Mouse (Mus musculus): ENCODE measurements around the gene Inhbb. TPM values are rescaled to one million over a fixed set of nuclear protein-coding genes. Genes with fewer than 3 reads are reported as not detected.
A peak's percentile ranks its signal among the peaks of the same experiment; 100 is the strongest.

Inhbb gene
- polyA plus RNA-seq, 1 experiment from 2014 or later = 2.7 TPM

DNA sequence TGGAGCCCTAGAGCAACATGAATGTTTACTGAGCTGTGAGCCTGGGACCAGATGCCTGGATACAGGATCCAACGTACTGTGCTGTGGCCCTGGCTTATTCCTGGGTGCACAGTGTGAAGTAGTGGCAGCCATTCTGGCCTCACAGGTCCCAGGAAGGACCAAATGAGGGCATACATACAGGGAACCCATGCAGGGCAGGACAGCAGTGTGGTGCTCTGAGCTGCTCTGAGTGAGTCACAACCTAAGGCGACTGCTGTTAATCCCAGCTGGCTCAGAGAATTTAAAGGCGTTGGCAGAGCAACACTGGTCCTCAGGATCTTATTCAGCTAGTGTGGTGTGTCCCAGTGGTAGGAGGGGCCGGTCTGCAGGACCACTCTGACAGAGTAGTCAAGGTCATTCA, 31.4 kb downstream of the Inhbb start:
- Histone ChIP-seq H3K27me3 (no peaks in the 10 kb centered on the region), H3K36me3 (no peaks in the 10 kb centered on the region), H3K9me3 (no peaks in the 10 kb centered on the region), H3K9ac (no peak overlapping the region), H3K4me3 (no peak overlapping the region), H3K27ac (peak overlapping the region; percentile 48; the same call in 1 of the 2 replicates), H3K4me1 (replicated peaks) (peaks cover 30% of the 10 kb centered on the region), H3K4me2 (no peak overlapping the region)
- no peak for ATAC-seq (ENCODE audit: low FRiP score)
- 52% methylated on average over 4 of the region's 4 CpGs for WGBS

DNA sequence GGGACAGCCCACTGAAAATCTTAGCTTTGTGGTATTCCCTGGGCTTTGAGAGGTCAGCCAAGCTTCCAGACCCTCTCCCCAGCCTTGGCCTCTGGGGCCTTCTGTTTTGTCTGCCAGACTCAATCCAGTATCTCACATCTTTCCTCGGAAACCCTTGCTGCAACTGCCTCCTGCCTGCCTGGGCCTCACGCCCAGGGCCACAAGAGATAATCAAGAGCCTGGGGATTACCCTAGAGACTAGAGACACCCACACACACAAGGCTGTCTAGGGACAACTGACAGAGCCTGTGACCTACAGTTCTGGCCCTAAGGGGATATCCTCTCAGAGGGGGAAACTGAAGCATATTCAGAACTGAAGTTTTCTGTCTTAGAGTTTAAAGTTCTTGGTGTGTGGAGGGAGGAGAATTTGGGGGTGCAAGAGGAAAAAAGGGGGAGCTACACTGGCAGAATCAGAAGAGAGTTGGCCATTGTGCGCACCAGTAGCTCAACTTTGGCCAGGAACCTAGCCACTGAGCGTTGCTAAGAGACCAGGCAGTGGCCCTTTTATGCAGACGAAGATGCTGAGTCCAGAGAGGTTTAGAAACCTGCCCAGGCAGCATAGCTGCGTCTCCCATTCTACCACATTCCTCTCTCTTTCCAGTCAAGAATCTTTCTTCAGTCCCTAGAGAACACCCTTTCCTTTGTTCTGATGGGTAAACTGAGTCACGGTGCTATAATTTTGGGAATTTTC, 32.1 kb downstream of the Inhbb start:
- ATAC-seq (ENCODE audit: low FRiP score) = no peak
- Histone ChIP-seq H3K4me2 (no peak overlapping the region), H3K27me3 (no peaks in the 10 kb centered on the region), H3K27ac (peak overlapping the region; percentile 72; the same call in 1 of the 2 replicates), H3K9ac (no peak overlapping the region), H3K9me3 (no peaks in the 10 kb centered on the region), H3K4me3 (no peak overlapping the region), H3K4me1 (replicated peaks) (peaks cover 30% of the 10 kb centered on the region), H3K36me3 (no peaks in the 10 kb centered on the region)
- 35% methylated on average over 7 of the region's 7 CpGs for WGBS

DNA sequence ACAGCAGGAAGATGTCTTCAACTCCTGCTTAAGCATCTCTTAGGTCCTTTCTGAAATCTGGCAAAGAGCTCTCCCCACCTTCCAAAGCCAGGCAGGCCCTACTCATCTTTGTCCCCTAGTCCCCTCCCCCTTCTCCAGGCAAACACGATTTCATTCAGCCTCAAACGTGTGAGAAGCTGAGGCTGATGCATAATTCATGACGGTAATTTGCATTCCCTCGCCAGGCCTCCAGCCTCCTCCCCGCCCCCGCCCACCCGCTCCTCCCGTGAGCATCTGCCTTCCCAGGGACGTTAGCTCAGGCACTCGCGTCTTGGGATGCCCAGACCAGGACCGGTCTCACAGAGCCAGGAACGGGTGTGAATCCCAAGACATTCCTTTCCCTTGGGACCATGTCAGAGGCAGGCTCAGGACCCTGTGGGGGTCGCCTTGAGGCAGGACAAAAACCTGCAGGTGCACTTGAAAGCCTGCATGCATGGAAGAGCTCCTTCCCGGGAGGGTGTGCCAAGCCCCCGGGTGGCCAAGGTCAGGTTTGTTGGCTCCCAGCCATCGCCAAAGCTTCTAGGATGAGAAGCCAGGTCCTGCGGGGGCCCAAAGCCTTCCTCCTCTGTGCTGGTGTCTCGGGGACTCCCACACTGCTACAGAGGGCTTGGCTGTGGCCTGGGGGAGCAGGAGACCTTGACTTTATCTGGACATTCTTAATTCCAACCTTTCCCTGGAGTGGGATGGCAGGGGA, 33.2 kb downstream of the Inhbb start:
- WGBS = 4% methylated on average over 19 of the region's 19 CpGs
- peak overlapping the region; percentile 43; the same call in 1 of the 2 replicates for H3K9ac ChIP-seq
- H3K27me3 ChIP-seq = no peaks in the 10 kb centered on the region
- peak; percentile 88 for ATAC-seq (ENCODE audit: low FRiP score)
- H3K4me1 ChIP-seq (replicated peaks) = peaks cover 34% of the 10 kb centered on the region
- peak overlapping the region; percentile 72 for H3K27ac ChIP-seq
- H3K4me2 ChIP-seq = peak overlapping the region; percentile 51
- H3K36me3 ChIP-seq = no peaks in the 10 kb centered on the region
- H3K4me3 ChIP-seq = 0 out of 2 replicates have a peak overlapping the region, but pooled peaks have one; percentile 17
- H3K9me3 ChIP-seq = no peaks in the 10 kb centered on the region

DNA sequence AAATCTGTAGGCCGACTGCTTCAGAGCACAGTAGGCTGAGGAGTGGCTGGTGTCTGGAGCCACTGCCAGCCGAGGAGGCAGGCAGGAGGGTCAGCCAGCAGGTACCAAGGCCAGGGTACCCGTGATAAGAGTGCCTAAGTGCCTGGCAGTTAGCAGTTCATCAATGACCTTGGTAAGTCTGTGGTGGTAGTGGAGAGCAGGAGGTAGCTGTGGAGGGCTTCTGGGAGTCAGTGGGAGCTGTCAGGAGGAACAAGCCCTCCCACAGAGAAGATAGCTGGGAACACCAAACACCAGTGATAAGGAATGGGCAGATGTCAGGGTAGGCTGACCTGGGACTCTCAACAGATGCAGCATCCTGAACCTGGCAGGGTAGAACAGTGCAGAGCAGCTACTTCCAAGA, 35.7 kb downstream of the Inhbb start:
- no peak for ATAC-seq (ENCODE audit: low FRiP score)

DNA sequence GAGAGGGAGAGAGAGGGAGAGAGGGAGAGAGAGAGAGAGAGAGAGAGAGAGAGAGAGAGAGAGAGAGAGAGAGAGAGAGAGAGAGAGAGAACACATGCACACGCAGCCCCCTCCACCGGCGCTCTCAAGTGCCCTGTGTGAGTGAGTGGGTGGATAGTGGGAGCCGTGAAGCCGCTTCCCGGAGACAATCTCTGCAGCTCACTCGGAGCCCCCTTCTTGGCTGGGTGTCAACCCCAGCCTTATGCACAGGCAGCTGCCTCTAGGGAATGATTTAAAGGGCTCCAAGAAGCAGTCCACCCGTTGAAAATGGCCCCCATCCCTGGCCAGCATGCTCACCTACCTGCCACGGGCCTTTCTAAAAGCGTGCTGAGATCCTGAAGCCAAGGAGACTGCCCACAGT, 38.1 kb downstream of the Inhbb start:
- peaks cover 7% of the 10 kb centered on the region for H3K4me1 ChIP-seq (replicated peaks)
- no peak overlapping the region for H3K4me2 ChIP-seq
- H3K27me3 ChIP-seq = no peaks in the 10 kb centered on the region
- H3K9me3 ChIP-seq = no peaks in the 10 kb centered on the region
- H3K36me3 ChIP-seq = no peaks in the 10 kb centered on the region
- H3K9ac ChIP-seq = no peak overlapping the region
- H3K27ac ChIP-seq = no peak overlapping the region
- 70% methylated on average over 10 of the region's 10 CpGs for WGBS
- ATAC-seq (ENCODE audit: low FRiP score) = no peak
- H3K4me3 ChIP-seq = no peak overlapping the region

More for the DNA sequence above, 35.7 kb downstream of the Inhbb start:
- Histone ChIP-seq H3K4me1 (replicated peaks) (peaks cover 30% of the 10 kb centered on the region), H3K27ac (no peak overlapping the region), H3K4me3 (no peak overlapping the region), H3K36me3 (no peaks in the 10 kb centered on the region), H3K9me3 (no peaks in the 10 kb centered on the region), H3K9ac (no peak overlapping the region), H3K27me3 (no peaks in the 10 kb centered on the region), H3K4me2 (no peak overlapping the region)
- 75% methylated on average over 3 of the region's 3 CpGs for WGBS

DNA sequence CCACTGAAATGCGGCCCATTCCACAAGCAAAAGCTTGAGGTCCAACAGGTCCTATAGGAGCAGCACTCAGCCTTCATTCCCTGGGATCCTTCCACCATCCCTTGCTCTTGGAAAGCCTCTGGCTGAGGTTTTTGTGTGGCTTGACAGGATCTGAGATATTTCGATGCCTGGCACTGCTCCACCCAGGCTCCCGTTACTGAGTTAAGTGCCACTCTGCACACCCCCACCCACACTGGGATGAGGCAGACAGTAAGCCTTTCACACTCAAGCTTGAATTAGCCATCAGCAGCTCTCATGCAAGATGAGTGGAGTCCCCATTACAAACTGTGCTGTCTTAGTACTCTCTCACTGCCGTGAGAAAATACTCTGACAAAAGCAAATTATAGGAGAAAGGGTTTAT, 41.4 kb downstream of the Inhbb start:
- Histone ChIP-seq H3K27me3 (no peaks in the 10 kb centered on the region), H3K9ac (no peak overlapping the region), H3K9me3 (no peaks in the 10 kb centered on the region), H3K4me2 (no peak overlapping the region), H3K27ac (no peak overlapping the region), H3K36me3 (no peaks in the 10 kb centered on the region), H3K4me3 (no peak overlapping the region), H3K4me1 (replicated peaks) (peaks cover 4% of the 10 kb centered on the region; the same call in 1 of the 2 replicates)
- 79% methylated on average over 4 of the region's 4 CpGs for WGBS
- ATAC-seq (ENCODE audit: low FRiP score) = no peak

DNA sequence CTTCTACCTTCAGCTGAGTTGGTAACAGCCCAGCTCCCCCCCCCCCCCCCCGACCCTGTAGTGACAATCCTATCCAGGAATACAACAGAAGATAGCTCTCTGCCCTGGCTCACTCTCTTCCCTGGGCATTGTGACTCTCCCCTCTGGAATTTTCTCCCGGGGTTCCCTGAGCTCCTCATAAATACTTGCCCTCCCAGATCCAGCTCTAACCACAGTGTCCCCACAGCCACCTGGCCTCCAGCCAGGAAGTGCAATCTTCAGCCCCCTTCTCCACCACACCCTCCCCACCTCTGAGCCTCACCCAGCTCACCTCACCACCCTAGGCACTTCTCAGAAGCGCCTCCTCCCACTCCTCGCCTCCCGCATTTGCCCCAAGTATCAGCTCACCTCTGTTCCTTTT, 46.7 kb downstream of the Inhbb start:
- 74% methylated on average over 5 of the region's 5 CpGs for WGBS
- no peak overlapping the region for H3K4me2 ChIP-seq
- H3K4me3 ChIP-seq = no peak overlapping the region
- no peaks in the 10 kb centered on the region for H3K36me3 ChIP-seq
- H3K27me3 ChIP-seq = no peaks in the 10 kb centered on the region
- no peaks in the 10 kb centered on the region for H3K9me3 ChIP-seq
- ATAC-seq (ENCODE audit: low FRiP score) = no peak
- no peaks in the 10 kb centered on the region for H3K4me1 ChIP-seq (replicated peaks)
- H3K9ac ChIP-seq = no peak overlapping the region
- H3K27ac ChIP-seq = no peak overlapping the region

DNA sequence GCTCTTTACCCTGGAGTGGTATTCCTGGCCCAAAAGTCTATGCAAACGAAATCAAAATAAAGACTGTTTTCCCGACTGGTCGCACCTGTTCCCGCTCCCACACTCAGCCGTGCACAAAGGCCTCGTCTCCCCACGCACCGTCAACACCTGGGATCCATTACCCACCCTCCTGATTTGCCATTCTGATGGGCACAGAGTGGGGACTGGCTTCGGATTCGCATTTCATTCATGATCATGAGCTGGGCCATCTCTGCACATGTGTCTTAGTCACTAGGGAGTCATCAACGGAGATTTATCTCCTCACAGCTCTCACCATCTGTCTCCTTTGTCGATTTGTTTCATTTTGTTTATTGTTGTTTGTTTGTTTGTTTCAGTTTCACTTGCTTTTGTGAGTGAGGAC, 54.5 kb downstream of the Inhbb start:
- no peak overlapping the region for H3K4me3 ChIP-seq
- H3K36me3 ChIP-seq = no peaks in the 10 kb centered on the region
- no peaks in the 10 kb centered on the region for H3K27me3 ChIP-seq
- peaks cover 3% of the 10 kb centered on the region; the same call in 1 of the 2 replicates for H3K4me1 ChIP-seq (replicated peaks)
- H3K9me3 ChIP-seq = no peaks in the 10 kb centered on the region
- WGBS = 52% methylated on average over 12 of the region's 12 CpGs
- H3K27ac ChIP-seq = no peak overlapping the region
- H3K9ac ChIP-seq = no peak overlapping the region
- ATAC-seq (ENCODE audit: low FRiP score) = no peak
- H3K4me2 ChIP-seq = no peak overlapping the region

DNA sequence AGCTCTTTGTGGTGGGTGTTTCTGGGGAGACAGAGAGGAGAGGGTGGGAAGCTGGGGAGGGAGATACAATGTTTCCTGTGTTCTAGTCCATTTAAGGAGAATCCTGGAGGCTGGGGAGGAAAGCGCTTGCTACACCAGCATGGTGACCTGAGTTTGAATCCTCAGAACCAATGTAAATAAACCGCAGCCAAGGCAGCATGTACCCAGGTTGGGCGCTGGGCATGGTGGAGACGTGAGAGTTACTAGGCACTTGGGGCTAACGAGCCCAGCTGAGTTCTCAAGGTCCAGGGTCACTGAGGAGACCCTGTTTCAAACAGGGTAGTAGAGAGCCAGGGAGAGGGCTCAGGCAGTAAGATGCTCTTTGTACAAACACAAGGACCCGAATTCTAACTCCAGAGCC, 55.7 kb downstream of the Inhbb start:
- H3K9ac ChIP-seq = no peak overlapping the region
- H3K36me3 ChIP-seq = no peaks in the 10 kb centered on the region
- peaks cover 3% of the 10 kb centered on the region; the same call in 1 of the 2 replicates for H3K4me1 ChIP-seq (replicated peaks)
- no peak overlapping the region for H3K4me2 ChIP-seq
- no peak for ATAC-seq (ENCODE audit: low FRiP score)
- WGBS = 80% methylated on average over 6 of the region's 6 CpGs
- H3K27ac ChIP-seq = no peak overlapping the region
- 0 out of 2 replicates have a peak, but pooled peaks cover 10% of the 10 kb centered on the region for H3K9me3 ChIP-seq
- H3K27me3 ChIP-seq = no peaks in the 10 kb centered on the region
- H3K4me3 ChIP-seq = no peak overlapping the region

Other genes with a start within 250 kb of the Inhbb start
- gene Ralb, start 82.5 kb upstream of the Inhbb start, polyA plus RNA-seq (2015; fragmentation: Nextera tagmentation; extraction: Ambion mirVana) = 67.3 and 69.0 TPM in 2 replicates
- 19.5 and 20.5 TPM in 2 replicates for gene Tmem185b, start 103.9 kb upstream of the Inhbb start, polyA plus RNA-seq (2015; fragmentation: Nextera tagmentation; extraction: Ambion mirVana)
- gene Epb41l5, start 226.8 kb upstream of the Inhbb start, polyA plus RNA-seq (2015; fragmentation: Nextera tagmentation; extraction: Ambion mirVana) = 18.5 and 19.0 TPM in 2 replicates